Mouse (Mus musculus): ENCODE data around the gene Hist1h2ag.

DNA sequence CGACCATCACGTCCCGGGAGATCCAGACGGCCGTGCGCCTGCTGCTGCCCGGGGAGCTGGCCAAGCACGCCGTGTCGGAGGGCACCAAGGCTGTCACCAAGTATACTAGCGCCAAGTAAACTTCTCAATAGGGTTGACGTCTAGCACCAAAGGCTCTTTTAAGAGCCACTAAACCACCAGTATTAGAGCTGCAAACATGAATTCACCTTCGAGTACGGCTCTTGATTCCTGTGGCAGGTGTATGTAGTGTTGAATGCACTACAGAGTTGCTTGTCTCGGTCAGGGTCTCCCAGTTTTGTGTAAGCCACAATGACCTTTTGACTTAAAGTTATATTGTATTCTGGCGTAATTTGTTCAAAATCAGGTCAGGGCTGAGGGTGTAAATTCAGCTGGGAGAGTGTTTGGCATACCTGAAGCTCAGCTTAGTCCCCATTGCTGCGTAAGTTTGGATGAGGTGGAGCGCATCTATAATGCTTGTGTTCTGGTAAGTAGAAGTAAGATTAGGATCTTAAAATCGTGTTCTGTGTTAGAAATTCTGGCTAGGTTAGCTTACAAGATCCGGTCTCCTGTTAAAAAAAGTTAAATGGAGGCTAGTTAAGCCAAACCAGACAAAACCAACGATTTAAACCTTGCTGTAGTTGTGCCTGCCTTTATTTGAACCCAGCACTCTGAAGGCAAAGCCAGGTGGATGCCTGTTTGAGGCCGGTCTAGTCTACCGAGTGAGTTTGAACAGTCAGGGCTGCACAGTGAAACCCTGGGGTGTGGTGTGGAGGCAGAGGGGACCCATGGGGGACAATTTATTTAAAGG, 6.4 kb downstream of the Hist1h2ag start:
- TF ChIP-seq CTCF (conservative IDR thresholded peaks at IDR 0.05; ENCODE audit: low read length) (no peak), NANOG (IDR thresholded peaks at IDR 0.05; ENCODE audit: borderline replicate concordance, low read length) (no peak), POU5F1 (IDR thresholded peaks at IDR 0.05; ENCODE audit: borderline replicate concordance, low read length) (no peak)

Data from E14TG2a.4 (cell line).